Mouse (Mus musculus) CH12.LX (cell line): Measurements from ENCODE around the gene Gpr37. TPM values are rescaled to one million over a fixed set of nuclear protein-coding genes. Genes with fewer than 3 reads are reported as not detected.

Experiments
- DNase-seq: peaks from one replicate; pipeline ENCODE4 v3.0.0-alpha.2; 2013; ENCODE audit errors: extremely low read depth
- H3K27ac ChIP-seq: 2 replicates; pipeline ENCODE4 v1.5.1; 2012; ENCODE audit warnings: low read depth, mild to moderate bottlenecking, control low read depth, moderate library complexity; ENCODE audit not compliant: insufficient read depth
- H3K27me3 ChIP-seq: replicated peaks from 2 replicates; pipeline ENCODE3; 2012; ENCODE audit warnings: inconsistent platforms
- H3K36me3 ChIP-seq, 2 experiments: replicated peaks in 1 of 2; 2 replicates each; pipeline versions ENCODE3 to v1.6.1; 2012; ENCODE audit warnings: inconsistent platforms in 1 of 2, low read length in 1 of 2, mild to moderate bottlenecking in 1 of 2, mixed read lengths in 1 of 2, moderate library complexity in 1 of 2; ENCODE audit not compliant: control insufficient read depth in 1 of 2, insufficient read depth in 1 of 2
- H3K4me1 ChIP-seq, 2 experiments: 2 replicates each; pipeline ENCODE4 v1.6.1; 2012; ENCODE audit warnings: inconsistent platforms in 1 of 2, moderate library complexity in 1 of 2; ENCODE audit not compliant: insufficient read depth in 2 of 2, control insufficient read depth in 1 of 2
- H3K4me2 ChIP-seq: 2 replicates; pipeline ENCODE4 v1.6.1; 2012; ENCODE audit warnings: low read depth, mild to moderate bottlenecking, control low read depth; ENCODE audit not compliant: poor library complexity, insufficient read depth, severe bottlenecking
- H3K4me3 ChIP-seq, 3 experiments: fragments of 150-350 bp in 1 of 3; sonication (generic) in 1 of 3; replicated peaks in 1 of 3; 2 replicates each; pipeline versions ENCODE3 to v1.5.1; 2011 to 2012; ENCODE audit warnings: low read depth in 2 of 3, low read length in 2 of 3, mild to moderate bottlenecking in 2 of 3, moderate library complexity in 2 of 3, control low read depth in 1 of 3, improper control_type of control experiment in 1 of 3, inconsistent platforms in 1 of 3, mixed read lengths in 1 of 3; ENCODE audit not compliant: poor library complexity in 1 of 3
- H3K79me2 ChIP-seq: replicated peaks from 2 replicates; pipeline ENCODE4 v1.6.1; 2012; ENCODE audit warnings: mild to moderate bottlenecking, moderate library complexity; ENCODE audit not compliant: control insufficient read depth, poor library complexity, insufficient read depth, severe bottlenecking; ENCODE audit errors: extremely low read depth
- H3K9ac ChIP-seq: 2 replicates; pipeline ENCODE4 v1.6.1; 2012; ENCODE audit warnings: low read depth, mild to moderate bottlenecking, control low read depth, moderate library complexity; ENCODE audit not compliant: insufficient read depth
- H3K9me3 ChIP-seq: replicated peaks from 2 replicates; pipeline ENCODE3; 2012; ENCODE audit warnings: low read length, inconsistent platforms, mixed read lengths
- CHD1 ChIP-seq: IDR thresholded peaks from 2 replicates; pipeline ENCODE4 v1.6.1; 2012; ENCODE audit warnings: low read depth, low read length, improper control_type of control experiment, inconsistent platforms
- CHD2 ChIP-seq: IDR thresholded peaks from 2 replicates; pipeline ENCODE4 v1.6.1; 2011; ENCODE audit warnings: low read length, improper control_type of control experiment
- E2F4 ChIP-seq: IDR thresholded peaks from 2 replicates; pipeline ENCODE4 v1.6.1; 2011; ENCODE audit warnings: low read depth, low read length, improper control_type of control experiment; ENCODE audit not compliant: insufficient replicate concordance
- EP300 ChIP-seq: IDR thresholded peaks from 2 replicates; pipeline ENCODE4 v1.6.1; 2011; ENCODE audit warnings: low read length, improper control_type of control experiment
- ETS1 ChIP-seq: conservative IDR thresholded peaks from 2 replicates; pipeline ENCODE4 v1.6.1; 2012; ENCODE audit warnings: low read depth, mild to moderate bottlenecking, inconsistent platforms, low read length, improper control_type of control experiment, moderate library complexity
- HCFC1 ChIP-seq: IDR thresholded peaks from 2 replicates; pipeline ENCODE4 v1.6.1; 2012; ENCODE audit warnings: low read depth, mild to moderate bottlenecking, inconsistent platforms, low read length, improper control_type of control experiment
- JUN ChIP-seq: IDR thresholded peaks from 2 replicates; pipeline ENCODE4 v1.6.1; 2011; ENCODE audit warnings: low read depth, mild to moderate bottlenecking, low read length, improper control_type of control experiment, moderate library complexity; ENCODE audit not compliant: insufficient read depth
- KAT2A ChIP-seq: IDR thresholded peaks from 2 replicates; pipeline ENCODE4 v1.6.1; 2012; ENCODE audit warnings: low read length, improper control_type of control experiment, inconsistent platforms; ENCODE audit not compliant: insufficient replicate concordance
- MAX ChIP-seq: IDR thresholded peaks from 2 replicates; pipeline ENCODE4 v1.6.1; 2011; ENCODE audit warnings: low read length, improper control_type of control experiment
- MEF2A ChIP-seq: IDR thresholded peaks from 2 replicates; pipeline ENCODE4 v1.6.1; 2014; ENCODE audit warnings: low read depth, mild to moderate bottlenecking, inconsistent platforms, low read length, improper control_type of control experiment, borderline replicate concordance
- MXI1 ChIP-seq: IDR thresholded peaks from 2 replicates; pipeline ENCODE4 v1.6.1; 2011; ENCODE audit warnings: mild to moderate bottlenecking, low read depth, low read length, improper control_type of control experiment
- MYC ChIP-seq: IDR thresholded peaks from 2 replicates; pipeline ENCODE4 v1.6.1; 2011; ENCODE audit warnings: low read depth, mild to moderate bottlenecking, improper control_type of control experiment, low read length
- NELFE ChIP-seq: IDR thresholded peaks from 2 replicates; pipeline ENCODE4 v1.6.1; 2011; ENCODE audit warnings: low read depth, low read length, improper control_type of control experiment
- PAX5 ChIP-seq: IDR thresholded peaks from 2 replicates; pipeline ENCODE4 v1.6.1; 2012; ENCODE audit warnings: low read length, inconsistent platforms, mixed read lengths
- POLR2AphosphoS2 ChIP-seq: IDR thresholded peaks from 2 replicates; pipeline ENCODE4 v1.6.1; 2011; ENCODE audit warnings: low read depth, low read length, improper control_type of control experiment
- RAD21 ChIP-seq: IDR thresholded peaks from 2 replicates; pipeline ENCODE4 v1.6.1; 2011; ENCODE audit warnings: low read depth, mild to moderate bottlenecking, low read length, improper control_type of control experiment, moderate library complexity
- SIN3A ChIP-seq: IDR thresholded peaks from 2 replicates; pipeline ENCODE4 v1.6.1; 2012; ENCODE audit warnings: low read length, improper control_type of control experiment, inconsistent platforms
- TBP ChIP-seq: conservative IDR thresholded peaks from 2 replicates; pipeline ENCODE4 v1.6.1; 2011; ENCODE audit warnings: low read depth, low read length, improper control_type of control experiment
- TCF12 ChIP-seq: IDR thresholded peaks from 2 replicates; pipeline ENCODE4 v1.6.1; 2014; ENCODE audit warnings: low read depth, mild to moderate bottlenecking, inconsistent platforms, low read length, improper control_type of control experiment
- UBTF ChIP-seq: IDR thresholded peaks from 2 replicates; pipeline ENCODE4 v1.6.1; 2012; ENCODE audit warnings: low read depth, mild to moderate bottlenecking, inconsistent platforms, low read length, improper control_type of control experiment, moderate library complexity
- USF1 ChIP-seq: IDR thresholded peaks from 2 replicates; pipeline ENCODE4 v1.6.1; 2014; ENCODE audit warnings: low read depth, mild to moderate bottlenecking, inconsistent platforms, low read length, improper control_type of control experiment
- ZKSCAN1 ChIP-seq: IDR thresholded peaks from 2 replicates; pipeline ENCODE4 v1.6.1; 2012; ENCODE audit warnings: low read depth, inconsistent platforms, low read length, improper control_type of control experiment, borderline replicate concordance
- ZNF384 ChIP-seq: IDR thresholded peaks from 2 replicates; pipeline ENCODE4 v1.6.1; 2012; ENCODE audit warnings: low read depth, low read length, improper control_type of control experiment, inconsistent platforms
- dilution Hi-C: fragments of 300-500 bp; cut with MboI; formaldehyde crosslinking; loops from 2 replicates; pipeline ENCODE4 v1.14.3; 2020; ENCODE audit warnings: low sequenced_read_pairs; ENCODE audit not compliant: extremely low pct_unique_long_range_greater_than_20kb, extremely low pct_ligation_motif_present
- in situ Hi-C: fragments of 300-500 bp; cut with MboI; formaldehyde crosslinking; loops from 3 replicates; pipeline ENCODE4 v1.14.3; 2019; ENCODE audit warnings: low sequenced_read_pairs, low pct_ligation_motif_present, low pct_unique_long_range_greater_than_20kb, mixed read lengths
- polyA plus RNA-seq: library from polyadenylated mRNA; unstranded; fragments of >175 nt; gene quantifications from 2 replicates; pipeline ENCODE4 v1.2.1, GENCODE M21; 2012; ENCODE audit warnings: low read depth; ENCODE audit not compliant: insufficient read length
- total RNA-seq, 2 experiments: library from RNA; depleted of rRNA; stranded (reverse); fragments of 300-350 nt in 1 of 2; fragments of >200 nt in 1 of 2; gene quantifications; 2 replicates each; pipeline ENCODE4 v1.2.3; 2012 to 2014

Gpr37 gene
- total and polyA plus RNA-seq, 3 experiments = not detected

DNA sequence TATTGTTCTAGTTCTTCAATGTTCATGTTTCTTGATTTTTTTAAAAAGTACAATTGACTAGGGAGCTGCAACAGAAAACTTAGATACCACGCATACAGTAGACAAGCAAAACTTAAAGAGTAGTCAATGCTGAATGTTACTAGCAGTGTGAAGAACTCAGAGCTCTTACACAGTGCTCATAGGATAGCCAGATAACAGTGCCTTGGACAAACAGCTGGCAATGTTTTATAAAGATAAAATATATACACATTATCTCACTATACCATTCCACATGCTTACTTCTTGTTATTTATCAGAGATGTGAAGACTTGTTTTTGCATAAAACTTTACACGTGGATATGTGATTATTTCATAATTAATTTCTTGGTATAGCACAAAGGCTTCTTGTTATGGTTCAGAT lies 26.6 kb downstream of the Gpr37 start:
- in situ Hi-C loops = no loop called here

GRCm38 (mm10) chr6:25659924-25660675 lies 30.4 kb downstream of the Gpr37 start:
- Histone ChIP-seq H3K79me2 (no peaks in the 10 kb centered on the region), H3K4me1 (no peaks in the 10 kb centered on the region)
- TF ChIP-seq ETS1 (no peak), SIN3A (no peak), NELFE (no peak), TBP (no peak), E2F4 (no peak), ZKSCAN1 (no peak), MYC (no peak), TCF12 (no peak), HCFC1 (no peak), MAX (no peak), UBTF (no peak), CHD1 (no peak)
- TF ChIP-seq, all 38 proteins: peak for 0
- H3K36me3 ChIP-seq = no peaks in the 10 kb centered on the region
- H3K9me3 ChIP-seq = no peaks in the 10 kb centered on the region
- no peak overlapping the region for H3K27ac ChIP-seq
- DNase-seq = no peak
- H3K4me3 ChIP-seq = no peak overlapping the region
- H3K4me2 ChIP-seq = no peak overlapping the region
- dilution Hi-C loops = no loop called here
- no peaks in the 10 kb centered on the region for H3K27me3 ChIP-seq
- no peak overlapping the region for H3K9ac ChIP-seq
- in situ Hi-C loops = no loop called here

More for the DNA sequence above, 26.6 kb downstream of the Gpr37 start:
- no peak for TF ChIP-seq CHD2
- no peak for TF ChIP-seq USF1
- TF ChIP-seq EP300 = no peak
- no peak for TF ChIP-seq SIN3A
- no peak for TF ChIP-seq POLR2AphosphoS2
- no peak for TF ChIP-seq ZNF384
- no peak for TF ChIP-seq MEF2A
- TF ChIP-seq JUN = no peak
- no peak for TF ChIP-seq MYC
- no peak for TF ChIP-seq RAD21
- no peak for TF ChIP-seq MXI1
- TF ChIP-seq TCF12 = no peak
- TF ChIP-seq PAX5 = no peak
- TF ChIP-seq CHD1 = no peak
- no peak for TF ChIP-seq E2F4
- TF ChIP-seq KAT2A = no peak
- Histone ChIP-seq H3K4me3 (no peak overlapping the region), H3K4me1 (no peaks in the 10 kb centered on the region), H3K9ac (no peak overlapping the region), H3K27ac (no peak overlapping the region), H3K4me2 (no peak overlapping the region), H3K79me2 (no peaks in the 10 kb centered on the region), H3K9me3 (no peaks in the 10 kb centered on the region), H3K36me3 (no peaks in the 10 kb centered on the region), H3K27me3 (no peaks in the 10 kb centered on the region)
- dilution Hi-C loops = no loop called here
- no peak for DNase-seq
